Mouse (Mus musculus) myocyte (in vitro differentiated cells): ENCODE measurements at regions not wholly inside any gene's neighbourhood (a gene's known extent, or its start where the extent isn't known, plus 50 kb on each side); places are given as distances from the start of the nearest gene placed in this dataset.

Experiments used
- H3K27me3 ChIP-seq: one replicate; pipeline ENCODE4 v1.6.1; 2011; ENCODE audit not compliant: control insufficient read depth, insufficient read depth, insufficient read length
- H3K36me3 ChIP-seq: one replicate; pipeline ENCODE4 v1.6.1; 2011; ENCODE audit not compliant: control insufficient read depth, insufficient read depth
- H3K4me2 ChIP-seq: one replicate; pipeline ENCODE4 v1.6.1; 2011; ENCODE audit warnings: low read depth, control low read depth
- H3K4me3 ChIP-seq: one replicate; pipeline ENCODE4 v1.5.1; 2011; ENCODE audit warnings: mild to moderate bottlenecking, control low read depth, moderate library complexity
- H3K79me2 ChIP-seq: one replicate; pipeline ENCODE4 v1.6.1; 2011; ENCODE audit not compliant: control insufficient read depth, insufficient read depth
- H3ac ChIP-seq: one replicate; pipeline ENCODE4 v1.6.1; 2011; ENCODE audit not compliant: control insufficient read depth, insufficient read length
- CEBPB ChIP-seq: IDR thresholded peaks from 2 replicates; pipeline ENCODE4 v1.6.1; 2011; ENCODE audit warnings: mild to moderate bottlenecking, moderate library complexity; ENCODE audit not compliant: poor library complexity, insufficient read depth, severe bottlenecking
- E2F4 ChIP-seq: IDR thresholded peaks from one replicate; pipeline ENCODE4 v1.6.1; 2011; ENCODE audit warnings: mild to moderate bottlenecking, control low read depth, moderate library complexity; ENCODE audit not compliant: insufficient read depth
- MAX ChIP-seq: IDR thresholded peaks from one replicate; pipeline ENCODE4 v1.6.1; 2011; ENCODE audit warnings: low read depth, mild to moderate bottlenecking, control low read depth
- MYOD1 ChIP-seq, 3 experiments: IDR thresholded peaks; one replicate each; pipeline ENCODE4 v1.6.1; 2011; ENCODE audit warnings: control low read depth in 2 of 3, low read depth in 2 of 3, mild to moderate bottlenecking in 2 of 3, moderate library complexity in 1 of 3; ENCODE audit not compliant: insufficient read length in 2 of 3, control insufficient read depth in 1 of 3
- MYOG ChIP-seq, 3 experiments: IDR thresholded peaks; one replicate each; pipeline ENCODE4 v1.6.1; 2011; ENCODE audit warnings: control low read depth in 2 of 3, low read depth in 2 of 3, mild to moderate bottlenecking in 2 of 3; ENCODE audit not compliant: insufficient read length in 2 of 3, control insufficient read depth in 1 of 3, insufficient read depth in 1 of 3
- POLR2A ChIP-seq: IDR thresholded peaks from one replicate; pipeline ENCODE4 v1.6.1; 2011; ENCODE audit warnings: low read depth, mild to moderate bottlenecking, control low read depth, moderate library complexity; ENCODE audit not compliant: insufficient read length
- POLR2AphosphoS2 ChIP-seq: IDR thresholded peaks from one replicate; pipeline ENCODE4 v1.6.1; 2011; ENCODE audit warnings: low read depth, control low read depth; ENCODE audit not compliant: insufficient read length
- REST ChIP-seq: IDR thresholded peaks from one replicate; pipeline ENCODE4 v1.6.1; 2011; ENCODE audit warnings: mild to moderate bottlenecking, control low read depth, moderate library complexity; ENCODE audit not compliant: insufficient read depth, insufficient read length
- SRF ChIP-seq: IDR thresholded peaks from one replicate; pipeline ENCODE4 v1.6.1; 2011; ENCODE audit warnings: low read depth; ENCODE audit not compliant: control insufficient read depth, insufficient read length
- TCF12 ChIP-seq: IDR thresholded peaks from one replicate; pipeline ENCODE4 v1.6.1; 2011; ENCODE audit warnings: mild to moderate bottlenecking, control low read depth; ENCODE audit not compliant: poor library complexity, insufficient read depth, severe bottlenecking
- TCF3 ChIP-seq: IDR thresholded peaks from one replicate; pipeline ENCODE4 v1.6.1; 2011; ENCODE audit warnings: low read depth, control low read depth; ENCODE audit not compliant: insufficient read length
- USF1 ChIP-seq: IDR thresholded peaks from one replicate; pipeline ENCODE4 v1.6.1; 2011; ENCODE audit warnings: low read depth, mild to moderate bottlenecking, control low read depth, moderate library complexity

DNA sequence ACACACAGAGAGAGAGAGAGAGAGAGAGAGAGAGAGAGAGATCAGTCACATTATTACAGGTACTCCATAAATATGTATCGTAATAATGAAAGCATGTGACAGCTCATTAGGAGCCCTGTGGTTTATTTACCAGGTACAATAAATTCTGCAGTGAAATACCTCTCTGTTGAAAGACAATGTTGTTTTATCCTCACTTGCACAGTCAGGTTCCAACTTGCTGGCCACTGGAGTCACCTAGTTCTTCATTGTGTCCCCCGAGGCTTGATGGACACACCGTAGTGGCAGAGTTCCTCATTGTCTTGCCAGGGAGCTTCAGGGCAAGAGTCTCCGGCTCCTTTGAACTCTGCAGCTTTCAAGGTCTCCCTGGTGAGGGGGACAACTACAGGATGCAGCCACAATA, 197.6 kb downstream of the Rplp1 start:
- no peak overlapping the region for H3ac ChIP-seq
- H3K27me3 ChIP-seq = peaks cover 22% of the 10 kb centered on the region
- H3K4me2 ChIP-seq = no peak overlapping the region
- TF ChIP-seq TCF12 (no peak), USF1 (no peak), MAX (no peak), REST (no peak)
- no peak overlapping the region for H3K4me3 ChIP-seq
- H3K79me2 ChIP-seq = no peaks in the 10 kb centered on the region
- H3K36me3 ChIP-seq = no peaks in the 10 kb centered on the region

DNA sequence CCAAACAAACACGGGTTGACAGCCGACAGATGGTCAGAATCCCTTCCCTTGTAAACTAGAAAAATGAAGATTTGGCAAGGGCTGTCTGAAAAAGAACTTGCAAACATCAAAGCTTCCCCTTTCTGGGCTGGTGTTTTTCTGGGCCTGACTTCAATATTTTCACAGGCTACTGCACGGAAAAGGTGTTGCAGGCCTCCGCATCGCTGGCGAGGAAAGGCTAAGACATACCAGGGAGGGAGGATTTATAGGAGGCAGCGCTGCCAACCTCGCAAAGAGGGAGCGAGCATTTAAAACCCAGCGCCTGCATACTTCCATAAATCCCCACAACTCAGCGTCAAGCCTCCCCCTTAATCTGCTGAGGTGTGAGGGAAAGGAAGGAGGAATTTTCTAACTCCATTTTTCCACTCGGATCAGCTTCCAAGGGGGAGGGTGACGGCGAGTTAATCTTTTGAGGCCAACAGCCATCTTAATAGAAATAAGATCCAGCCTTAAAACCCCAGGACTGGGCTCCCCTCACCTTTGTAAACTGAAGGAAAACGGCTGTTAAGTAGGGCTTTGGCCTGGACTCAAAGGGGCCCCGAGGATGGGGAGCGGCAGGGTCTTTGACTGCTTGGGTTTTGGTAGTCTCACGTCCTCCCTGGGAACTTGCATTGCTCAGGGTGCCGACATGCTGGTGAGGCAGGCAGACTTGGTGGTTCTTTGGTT, 199.9 kb downstream of the Rplp1 start:
- no peaks in the 10 kb centered on the region for H3K79me2 ChIP-seq
- no peak overlapping the region for H3K4me3 ChIP-seq
- peaks cover 17% of the 10 kb centered on the region for H3K27me3 ChIP-seq
- no peak overlapping the region for H3ac ChIP-seq
- TF ChIP-seq TCF12 = no peak
- TF ChIP-seq CEBPB = no peak
- no peak for TF ChIP-seq E2F4
- no peak for TF ChIP-seq MAX
- TF ChIP-seq MYOD1 (IDR thresholded peaks at IDR 0.05; ENCODE audit: control insufficient read depth in 1 of 3, insufficient read length in 2 of 3, low read depth in 2 of 3) = no peak
- no peaks in the 10 kb centered on the region for H3K36me3 ChIP-seq
- H3K4me2 ChIP-seq = no peak overlapping the region

DNA sequence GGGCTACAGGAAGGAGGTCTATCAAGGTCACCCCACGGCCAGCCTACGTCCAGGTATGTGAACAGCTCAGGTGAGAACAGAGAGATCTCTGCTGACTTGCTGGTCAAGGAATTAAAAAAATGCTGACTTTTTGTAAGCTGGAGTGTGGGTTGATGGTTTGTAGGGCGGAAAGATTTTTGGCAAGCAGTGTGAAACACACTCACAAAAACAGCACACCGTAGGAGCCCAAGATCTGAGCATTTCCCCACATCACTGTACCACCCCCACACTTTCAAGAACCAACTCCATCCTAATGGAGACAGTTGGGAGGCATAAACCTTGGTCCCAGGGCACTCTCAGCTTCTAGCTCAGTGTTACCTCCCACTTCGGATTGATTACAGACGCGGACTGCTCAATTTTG, 200.5 kb downstream of the Rplp1 start:
- no peak for TF ChIP-seq POLR2A
- TF ChIP-seq POLR2AphosphoS2 = no peak
- TF ChIP-seq REST = no peak
- no peak for TF ChIP-seq USF1
- no peak for TF ChIP-seq MYOD1 (IDR thresholded peaks at IDR 0.05; ENCODE audit: control insufficient read depth in 1 of 3, insufficient read length in 2 of 3, low read depth in 2 of 3)
- no peak for TF ChIP-seq CEBPB
- Histone ChIP-seq H3K27me3 (peaks cover 17% of the 10 kb centered on the region), H3K36me3 (no peaks in the 10 kb centered on the region), H3K4me3 (no peak overlapping the region), H3ac (no peak overlapping the region), H3K4me2 (no peak overlapping the region), H3K79me2 (no peaks in the 10 kb centered on the region)

DNA sequence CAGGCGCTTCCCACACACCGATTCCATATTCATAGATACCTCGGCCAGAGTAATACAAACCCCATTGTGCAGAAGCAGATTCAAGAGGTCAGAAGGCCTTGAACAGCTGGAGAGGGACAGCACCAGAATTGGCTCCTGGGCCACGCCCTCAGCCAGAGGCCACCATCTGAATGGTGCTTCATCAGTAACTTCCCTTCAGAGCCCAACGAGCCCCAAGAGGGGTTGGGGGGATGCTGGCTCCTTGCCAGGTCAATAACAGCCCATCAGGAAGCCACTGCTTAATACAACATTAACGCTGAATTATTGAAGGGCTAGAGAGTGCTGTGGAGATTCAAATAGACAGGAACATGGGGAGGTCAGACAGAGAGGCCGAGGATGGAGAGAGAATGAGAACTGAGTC, 203.0 kb downstream of the Rplp1 start:
- H3K4me3 ChIP-seq = no peak overlapping the region

DNA sequence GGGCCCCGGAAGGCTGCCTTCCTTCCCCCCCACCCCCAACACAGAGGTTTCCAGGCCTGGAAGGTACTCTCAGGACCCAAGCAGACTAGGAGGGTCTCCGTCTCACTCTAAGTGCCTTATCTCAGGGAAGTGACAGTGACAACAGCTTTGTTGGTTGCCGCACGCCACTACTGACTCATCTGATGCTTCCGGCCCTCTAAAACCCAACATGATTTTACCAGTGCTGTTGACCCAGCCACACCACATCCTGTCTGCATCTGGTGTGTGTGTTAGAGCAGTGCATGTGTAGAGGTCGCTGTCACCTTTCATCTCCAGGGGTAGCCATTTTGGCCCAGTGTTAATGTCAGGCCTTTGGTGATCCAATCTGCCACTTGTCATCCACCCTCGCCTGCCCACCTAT, 206.5 kb downstream of the Rplp1 start:
- H3K4me3 ChIP-seq = no peak overlapping the region
- TF ChIP-seq USF1 (no peak), TCF3 (no peak)
- H3K79me2 ChIP-seq = no peaks in the 10 kb centered on the region
- no peak overlapping the region for H3ac ChIP-seq
- H3K27me3 ChIP-seq = no peaks in the 10 kb centered on the region
- H3K4me2 ChIP-seq = no peak overlapping the region
- H3K36me3 ChIP-seq = no peaks in the 10 kb centered on the region

More for the DNA sequence above, 203.0 kb downstream of the Rplp1 start:
- Histone ChIP-seq H3K36me3 (no peaks in the 10 kb centered on the region), H3K27me3 (peaks cover 17% of the 10 kb centered on the region), H3ac (no peak overlapping the region), H3K79me2 (no peaks in the 10 kb centered on the region), H3K4me2 (no peak overlapping the region)
- TF ChIP-seq SRF (no peak), REST (no peak), MYOG (IDR thresholded peaks at IDR 0.05; ENCODE audit: control insufficient read depth in 1 of 3, insufficient read depth in 1 of 3, insufficient read length in 2 of 3, low read depth in 2 of 3) (no peak), TCF12 (no peak), POLR2A (no peak), MYOD1 (IDR thresholded peaks at IDR 0.05; ENCODE audit: control insufficient read depth in 1 of 3, insufficient read length in 2 of 3, low read depth in 2 of 3) (no peak), CEBPB (no peak), E2F4 (no peak), MAX (no peak), TCF3 (no peak), USF1 (no peak), POLR2AphosphoS2 (no peak)

DNA sequence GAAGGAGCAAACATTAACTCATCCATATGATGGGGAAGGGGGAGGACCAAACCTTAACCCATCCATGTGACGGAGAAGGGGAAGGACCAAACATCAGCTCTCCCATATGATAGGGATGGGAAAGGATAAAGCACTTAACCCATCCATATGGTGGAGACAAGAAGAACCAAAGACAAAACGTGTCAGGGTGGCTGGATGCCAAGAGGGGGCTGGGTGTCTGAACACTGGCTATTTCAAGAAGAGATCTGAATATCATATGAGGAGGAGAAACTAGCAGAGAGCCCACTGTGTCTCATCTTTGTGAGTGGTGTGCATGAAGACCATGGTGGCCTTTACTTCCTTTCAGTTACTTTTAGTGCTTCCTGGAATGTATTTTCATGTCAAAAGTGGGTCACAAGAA, 207.0 kb downstream of the Rplp1 start:
- H3K4me2 ChIP-seq = no peak overlapping the region
- no peaks in the 10 kb centered on the region for H3K36me3 ChIP-seq
- H3K27me3 ChIP-seq = no peaks in the 10 kb centered on the region
- TF ChIP-seq TCF3 (no peak), POLR2A (no peak), REST (no peak), CEBPB (no peak)
- H3K79me2 ChIP-seq = no peaks in the 10 kb centered on the region
- no peak overlapping the region for H3K4me3 ChIP-seq
- no peak overlapping the region for H3ac ChIP-seq
